Mouse (Mus musculus) heart, postnatal 0 days (tissue): Measurements from ENCODE around the gene Dbi.

Experiments
- CTCF ChIP-seq: IDR thresholded peaks from 2 replicates; pipeline ENCODE4 v1.5.1; 2016; ENCODE audit warnings: antibody characterized with exemption, control low read depth, low read depth
- EP300 ChIP-seq: IDR thresholded peaks from 2 replicates; pipeline ENCODE4 v1.6.1; 2016; ENCODE audit warnings: antibody characterized with exemption, low read depth

GRCm38 (mm10) chr1:120124839-120125238 lies 4.0 kb upstream of the Dbi start:
- TF ChIP-seq CTCF (no peak), EP300 (no peak)
